Mouse (Mus musculus): ENCODE results near the gene Ap2a2. TPM values are rescaled to one million over a fixed set of nuclear protein-coding genes. Genes with fewer than 3 reads are reported as not detected.
"Not testable (repeated sequence)": the region's sequence is repeated elsewhere in the genome, so short reads cannot be mapped to it uniquely, and the experiment has no call there.

Gene Ap2a2
- polyA plus RNA-seq, 1 experiment from 2014 or later = 91.6 TPM

GRCm38 (mm10) chr7:141609719-141610514 lies 47.9 kb downstream of the Ap2a2 start:
- H3K27me3 ChIP-seq (replicated peaks) = no peaks in the 10 kb centered on the region
- no peak overlapping the region for H3K9ac ChIP-seq
- H3K9me3 ChIP-seq (replicated peaks) = no peaks in the 10 kb centered on the region
- no peak overlapping the region for H3K4me3 ChIP-seq
- no peak overlapping the region for H3K27ac ChIP-seq
- H3K36me3 ChIP-seq = peaks cover 98% of the 10 kb centered on the region
- H3K4me2 ChIP-seq = no peak overlapping the region
- WGBS (ENCODE audit: insufficient replicate concordance) = 79% methylated on average over 11 of the region's 11 CpGs
- H3K4me1 ChIP-seq = peaks cover 37% of the 10 kb centered on the region
- no peak for ATAC-seq

GRCm38 (mm10) chr7:141611711-141612370 lies 49.9 kb downstream of the Ap2a2 start:
- no peak for ATAC-seq
- 88% methylated on average over 8 of the region's 8 CpGs for WGBS (ENCODE audit: insufficient replicate concordance)
- no peak overlapping the region for H3K27ac ChIP-seq

GRCm38 (mm10) chr7:141612371-141612760 lies 50.4 kb downstream of the Ap2a2 start:
- Histone ChIP-seq H3K27me3 (replicated peaks) (no peaks in the 10 kb centered on the region), H3K36me3 (peaks cover 100% of the 10 kb centered on the region), H3K4me3 (no peak overlapping the region), H3K4me2 (no peak overlapping the region), H3K9ac (no peak overlapping the region), H3K9me3 (replicated peaks) (no peaks in the 10 kb centered on the region), H3K27ac (no peak overlapping the region), H3K4me1 (peaks cover 42% of the 10 kb centered on the region)
- no peak for ATAC-seq
- WGBS (ENCODE audit: insufficient replicate concordance) = 92% methylated on average over 18 of the region's 18 CpGs

More at GRCm38 (mm10) chr7:141611711-141612370, 49.9 kb downstream of the Ap2a2 start:
- H3K4me3 ChIP-seq = no peak overlapping the region
- H3K27me3 ChIP-seq (replicated peaks) = no peaks in the 10 kb centered on the region
- no peak overlapping the region for H3K4me2 ChIP-seq
- H3K36me3 ChIP-seq = peaks cover 99% of the 10 kb centered on the region
- H3K9ac ChIP-seq = no peak overlapping the region
- H3K9me3 ChIP-seq (replicated peaks) = no peaks in the 10 kb centered on the region
- H3K4me1 ChIP-seq = peaks cover 42% of the 10 kb centered on the region

- Histone ChIP-seq H3K27ac (no peak overlapping the region), H3K27me3 (replicated peaks) (no peaks in the 10 kb centered on the region), H3K36me3 (peaks cover 100% of the 10 kb centered on the region), H3K4me3 (no peak overlapping the region), H3K4me1 (peaks cover 41% of the 10 kb centered on the region), H3K9ac (no peak overlapping the region), H3K9me3 (replicated peaks) (no peaks in the 10 kb centered on the region), H3K4me2 (no peak overlapping the region)
- WGBS (ENCODE audit: insufficient replicate concordance) = 84% methylated on average over 13 of the region's 13 CpGs
- ATAC-seq = no peak
Measured at GRCm38 (mm10) chr7:141612791-141613190, 50.8 kb downstream of the Ap2a2 start.

- Histone ChIP-seq H3K27ac (peak overlapping the region; percentile 62), H3K9me3 (replicated peaks) (no peaks in the 10 kb centered on the region), H3K36me3 (peaks cover 100% of the 10 kb centered on the region), H3K9ac (peak overlapping the region; percentile 22), H3K4me1 (peaks cover 36% of the 10 kb centered on the region), H3K4me2 (peak overlapping the region; percentile 32), H3K4me3 (no peak overlapping the region), H3K27me3 (replicated peaks) (no peaks in the 10 kb centered on the region)
- WGBS (ENCODE audit: insufficient replicate concordance) = 33% methylated on average over 5 of the region's 5 CpGs
- ATAC-seq = peak; percentile 86
Measured at GRCm38 (mm10) chr7:141614329-141614832, 52.4 kb downstream of the Ap2a2 start.

GRCm38 (mm10) chr7:141624214-141624613 lies 62.2 kb downstream of the Ap2a2 start:
- Histone ChIP-seq H3K4me1 (0 out of 2 replicates have a peak, but pooled peaks cover 7% of the 10 kb centered on the region), H3K4me3 (no peak overlapping the region), H3K27me3 (replicated peaks) (no peaks in the 10 kb centered on the region), H3K9ac (no peak overlapping the region), H3K36me3 (peaks cover 98% of the 10 kb centered on the region), H3K4me2 (no peak overlapping the region), H3K27ac (no peak overlapping the region), H3K9me3 (replicated peaks) (no peaks in the 10 kb centered on the region)
- ATAC-seq = no peak
- WGBS (ENCODE audit: insufficient replicate concordance) = 84% methylated on average over 2 of the region's 2 CpGs

GRCm38 (mm10) chr7:141625120-141625810 lies 63.3 kb downstream of the Ap2a2 start:
- Histone ChIP-seq H3K9ac (no peak overlapping the region), H3K9me3 (replicated peaks) (no peaks in the 10 kb centered on the region), H3K27me3 (replicated peaks) (no peaks in the 10 kb centered on the region), H3K27ac (no peak overlapping the region), H3K36me3 (peaks cover 98% of the 10 kb centered on the region), H3K4me1 (0 out of 2 replicates have a peak, but pooled peaks cover 7% of the 10 kb centered on the region), H3K4me3 (no peak overlapping the region), H3K4me2 (no peak overlapping the region)
- WGBS (ENCODE audit: insufficient replicate concordance) = 92% methylated on average over 6 of the region's 6 CpGs
- no peak for ATAC-seq

- H3K9me3 ChIP-seq (replicated peaks) = no peaks in the 10 kb centered on the region
- no peak overlapping the region for H3K9ac ChIP-seq
- H3K27me3 ChIP-seq (replicated peaks) = no peaks in the 10 kb centered on the region
- no peak overlapping the region for H3K27ac ChIP-seq
- peaks cover 98% of the 10 kb centered on the region for H3K36me3 ChIP-seq
- H3K4me2 ChIP-seq = no peak overlapping the region
- peak; percentile 28; the same call in 1 of the 2 replicates for ATAC-seq
- 0 out of 2 replicates have a peak, but pooled peaks cover 7% of the 10 kb centered on the region for H3K4me1 ChIP-seq
- WGBS (ENCODE audit: insufficient replicate concordance) = 92% methylated on average over 2 of the region's 2 CpGs
- H3K4me3 ChIP-seq = no peak overlapping the region
Measured at GRCm38 (mm10) chr7:141628018-141628417, 66.0 kb downstream of the Ap2a2 start.

- no peak overlapping the region for H3K4me2 ChIP-seq
- no peaks in the 10 kb centered on the region for H3K9me3 ChIP-seq (replicated peaks)
- ATAC-seq = no peak
- no peak overlapping the region for H3K4me3 ChIP-seq
- H3K4me1 ChIP-seq = 0 out of 2 replicates have a peak, but pooled peaks cover 7% of the 10 kb centered on the region
- peaks cover 98% of the 10 kb centered on the region for H3K36me3 ChIP-seq
- no peaks in the 10 kb centered on the region for H3K27me3 ChIP-seq (replicated peaks)
- no peak overlapping the region for H3K9ac ChIP-seq
- no peak overlapping the region for H3K27ac ChIP-seq
- 85% methylated on average over 3 of the region's 3 CpGs for WGBS (ENCODE audit: insufficient replicate concordance)
Measured at GRCm38 (mm10) chr7:141629241-141629640, 67.3 kb downstream of the Ap2a2 start.

GRCm38 (mm10) chr7:141638077-141638476 lies 76.1 kb downstream of the Ap2a2 start:
- not testable (repeated sequence) for H3K4me3 ChIP-seq; H3K27ac ChIP-seq; H3K27me3 ChIP-seq (replicated peaks); H3K4me2 ChIP-seq; H3K9ac ChIP-seq; H3K4me1 ChIP-seq; H3K9me3 ChIP-seq (replicated peaks)
- WGBS (ENCODE audit: insufficient replicate concordance) = 88% methylated on average over 1 of the region's 3 CpGs
- H3K36me3 ChIP-seq = peaks cover 36% of the 10 kb centered on the region
- ATAC-seq = peak; percentile 27

- not testable (repeated sequence) for H3K9ac ChIP-seq; H3K9me3 ChIP-seq (replicated peaks); H3K27ac ChIP-seq; H3K4me3 ChIP-seq; H3K27me3 ChIP-seq (replicated peaks); H3K4me1 ChIP-seq; H3K4me2 ChIP-seq
- peaks cover 30% of the 10 kb centered on the region for H3K36me3 ChIP-seq
- WGBS (ENCODE audit: insufficient replicate concordance) = 81% methylated on average over 6 of the region's 8 CpGs
- ATAC-seq = peak; percentile 59
Measured at GRCm38 (mm10) chr7:141638513-141639334, 76.8 kb downstream of the Ap2a2 start.

Data from liver, embryonic 12.5 days (tissue).